In genomic region chrX:99152566-99153265, GRCm38 (mm10) we compare ENCODE assay signal across 9 mouse cellular contexts. TPM values are rescaled to one million over a fixed set of nuclear protein-coding genes. Genes with fewer than 3 reads are reported as not detected.
DNase-seq lines count a peak whose midpoint lies in the region; ATAC-seq and TF ChIP-seq lines count a peak whose summit lies in the region.
"Had no signal": no experiment of that assay in that cellular context is flagged by ENCODE, and none has a peak within 500 bp of the region (broad histone marks: within the 10 kb centered on the region; RNA-seq: fewer than 3 reads in every experiment).

No protein-coding gene starts in this region.

- H3K4me2 ChIP-seq in forebrain, postnatal 0 days (ENCODE audit: low read depth): no peak overlapping the region
- H3K4me2 ChIP-seq in hindbrain, embryonic 14.5 days (replicated peaks): no peak overlapping the region
- H3K4me2 ChIP-seq in neural tube, embryonic 13.5 days: no peak overlapping the region

- H3K36me3 ChIP-seq in forebrain, embryonic 10.5 days (replicated peaks): peaks cover 39% of the 10 kb centered on the region
- no peaks in the 10 kb centered on the region for H3K36me3 ChIP-seq in forebrain, postnatal 0 days (ENCODE audit: insufficient read depth)
- H3K36me3 ChIP-seq in hindbrain, embryonic 14.5 days (replicated peaks; ENCODE audit: control insufficient read depth, insufficient read depth): 0 out of 2 replicates have a peak, but pooled peaks cover 2% of the 10 kb centered on the region
- H3K36me3 ChIP-seq in neural tube, embryonic 13.5 days: peaks cover 8% of the 10 kb centered on the region; the same call in 1 of the 2 replicates

- H3K27me3 ChIP-seq in forebrain, embryonic 10.5 days (ENCODE audit: poor library complexity, severe bottlenecking): peaks cover 99% of the 10 kb centered on the region
- H3K27me3 ChIP-seq in forebrain, postnatal 0 days (ENCODE audit: insufficient read depth, low read length): no peaks in the 10 kb centered on the region
- no peaks in the 10 kb centered on the region; the same call in 1 of the 2 replicates for H3K27me3 ChIP-seq in hindbrain, embryonic 14.5 days (ENCODE audit: control insufficient read depth, insufficient read depth, low read length)
- peaks cover 32% of the 10 kb centered on the region for H3K27me3 ChIP-seq in neural tube, embryonic 13.5 days

- no peak for DNase-seq in forebrain, embryonic 10.5 days (ENCODE audit: extremely low spot score, low spot score)
- DNase-seq in forebrain, postnatal 0 days: no peak
- DNase-seq in embryo, embryonic 10.5 days (ENCODE audit: low spot score): peak; percentile 59
- no peak for DNase-seq in hindbrain, embryonic 14.5 days (ENCODE audit: low spot score)
- no peak for DNase-seq in right cerebral cortex, postnatal 14 days
- DNase-seq in kidney, postnatal 4 days: no peak
- DNase-seq: heart, adult 18-20 months had no signal

- ATAC-seq in forebrain, postnatal 0 days: no peak
- ATAC-seq in hindbrain, embryonic 14.5 days (ENCODE audit: low FRiP score): peak; percentile 71
- peak; percentile 64 for ATAC-seq in neural tube, embryonic 13.5 days (ENCODE audit: low read depth)
- ATAC-seq in monocyte, adult 5-6 weeks (replicated peaks; ENCODE audit: insufficient number of reproducible peaks, low FRiP score, low TSS enrichment, poor library complexity, severe bottlenecking): no peak

- WGBS in forebrain, embryonic 10.5 days: 23% methylated on average over 9 of the region's 9 CpGs
- 20% methylated on average over 9 of the region's 9 CpGs for WGBS in forebrain, postnatal 0 days
- 18% methylated on average over 9 of the region's 9 CpGs for WGBS in hindbrain, embryonic 14.5 days
- WGBS in neural tube, embryonic 13.5 days: 27% methylated on average over 9 of the region's 9 CpGs

- no peaks in the 10 kb centered on the region for H3K9me3 ChIP-seq in forebrain, embryonic 10.5 days
- H3K9me3 ChIP-seq in forebrain, postnatal 0 days (ENCODE audit: low read length): no peaks in the 10 kb centered on the region
- no peaks in the 10 kb centered on the region for H3K9me3 ChIP-seq in hindbrain, embryonic 14.5 days (ENCODE audit: control insufficient read depth, low read length)
- no peaks in the 10 kb centered on the region for H3K9me3 ChIP-seq in neural tube, embryonic 13.5 days

- H3K27ac ChIP-seq in forebrain, embryonic 10.5 days: peak overlapping the region; percentile 81
- no peak overlapping the region for H3K27ac ChIP-seq in forebrain, postnatal 0 days (ENCODE audit: low read depth, low read length)
- H3K27ac ChIP-seq in hindbrain, embryonic 14.5 days: no peak overlapping the region
- H3K27ac ChIP-seq in neural tube, embryonic 13.5 days (replicated peaks): peak overlapping the region; percentile 43

- no peak for TF ChIP-seq CTCF in forebrain, postnatal 0 days (IDR thresholded peaks at IDR 0.05; ENCODE audit: low read depth)

- H3K4me3 ChIP-seq in forebrain, embryonic 10.5 days: no peak overlapping the region
- no peak overlapping the region for H3K4me3 ChIP-seq in forebrain, postnatal 0 days (ENCODE audit: low read depth, low read length)
- H3K4me3 ChIP-seq in hindbrain, embryonic 14.5 days (replicated peaks; ENCODE audit: low read length): no peak overlapping the region
- H3K4me3 ChIP-seq in neural tube, embryonic 13.5 days: no peak overlapping the region

- peaks cover 71% of the 10 kb centered on the region for H3K4me1 ChIP-seq in forebrain, embryonic 10.5 days
- no peaks in the 10 kb centered on the region for H3K4me1 ChIP-seq in forebrain, postnatal 0 days (ENCODE audit: insufficient read depth)
- 0 out of 2 replicates have a peak, but pooled peaks cover 5% of the 10 kb centered on the region for H3K4me1 ChIP-seq in hindbrain, embryonic 14.5 days (replicated peaks; ENCODE audit: control insufficient read depth, insufficient read depth, low read length)
- H3K4me1 ChIP-seq in neural tube, embryonic 13.5 days (replicated peaks): peaks cover 49% of the 10 kb centered on the region

- H3K9ac ChIP-seq in forebrain, postnatal 0 days: no peak overlapping the region
- H3K9ac ChIP-seq in hindbrain, embryonic 14.5 days: no peak overlapping the region
- no peak overlapping the region for H3K9ac ChIP-seq in neural tube, embryonic 13.5 days

RNA-seq across cellular contexts. Expression of gene Efnb1, which starts 16.8 kb away (rescaled TPM):
- 71.3 and 72.2 TPM in 2 replicates for polyA plus RNA-seq in forebrain, embryonic 10.5 days (2016; fragmentation: Nextera tagmentation; extraction: Ambion mirVana)
- total RNA-seq in forebrain, postnatal 0 days (2014; rRNA removed): 36.5 and 48.9 TPM in 2 replicates
- polyA plus RNA-seq in forebrain, postnatal 0 days (2015; fragmentation: Nextera tagmentation; extraction: Ambion mirVana): 26.6 and 29.6 TPM in 2 replicates
- 19.3 and 19.6 TPM in 2 replicates for polyA plus RNA-seq in hindbrain, embryonic 14.5 days (2014; fragmentation: Nextera tagmentation; extraction: Ambion mirVana)
- polyA plus RNA-seq in neural tube, embryonic 13.5 days (2015; fragmentation: Nextera tagmentation; extraction: Ambion mirVana): 39.8 and 41.5 TPM in 2 replicates
- total RNA-seq in monocyte, adult 5-6 weeks (2017): 2.5 to 7.7 TPM (median 3.4 TPM) in 3 replicates

Comparison
In these comparisons a context has a peak if more than half of its experiments do, and no peak if none do; other contexts are left out.
1. H3K27ac ChIP-seq: peak in forebrain, embryonic 10.5 days (single experiment) and neural tube, embryonic 13.5 days (single experiment); none in forebrain, postnatal 0 days (single experiment) and hindbrain, embryonic 14.5 days (single experiment).
2. ATAC-seq: peak in hindbrain, embryonic 14.5 days (single experiment) and neural tube, embryonic 13.5 days (single experiment); none in forebrain, postnatal 0 days (single experiment) and monocyte, adult 5-6 weeks (single experiment).